Mouse (Mus musculus): ENCODE measurements around the gene Tmem210. TPM values are rescaled to one million over a fixed set of nuclear protein-coding genes. Genes with fewer than 3 reads are reported as not detected.
A peak's percentile ranks its signal among the peaks of the same experiment; 100 is the strongest.

Gene Tmem210
- polyA plus RNA-seq, 1 experiment from 2014 or later: not detected

- Histone ChIP-seq H3K27ac (replicated peaks) (no peak overlapping the region), H3K4me1 (peaks cover 28% of the 10 kb centered on the region), H3K9me3 (replicated peaks) (no peaks in the 10 kb centered on the region), H3K27me3 (ENCODE audit: low read depth, poor library complexity, severe bottlenecking) (peaks cover 96% of the 10 kb centered on the region), H3K36me3 (peaks cover 8% of the 10 kb centered on the region), H3K4me3 (peak overlapping the region; percentile 24)
- peak; percentile 30 for DNase-seq (ENCODE audit: low spot score)
- 1% methylated on average over 18 of the region's 18 CpGs for WGBS
Measured at GRCm38 (mm10) chr2:25290816-25291130, 2.8 kb downstream of the Tmem210 start.

GRCm38 (mm10) chr2:25291184-25292053, 3.5 kb downstream of the Tmem210 start:
- WGBS: 7% methylated on average over 32 of the region's 32 CpGs
- peak overlapping the region; percentile 45 for H3K4me3 ChIP-seq
- no peak overlapping the region for H3K27ac ChIP-seq (replicated peaks)
- no peaks in the 10 kb centered on the region for H3K9me3 ChIP-seq (replicated peaks)
- H3K27me3 ChIP-seq (ENCODE audit: low read depth, poor library complexity, severe bottlenecking): peaks cover 100% of the 10 kb centered on the region
- H3K4me1 ChIP-seq: peaks cover 28% of the 10 kb centered on the region
- peak; percentile 23 for DNase-seq (ENCODE audit: low spot score)
- peaks cover 2% of the 10 kb centered on the region; the same call in 1 of the 2 replicates for H3K36me3 ChIP-seq

- peaks cover 100% of the 10 kb centered on the region for H3K27me3 ChIP-seq (ENCODE audit: low read depth, poor library complexity, severe bottlenecking)
- DNase-seq (ENCODE audit: low spot score): no peak
- no peaks in the 10 kb centered on the region for H3K36me3 ChIP-seq
- no peaks in the 10 kb centered on the region for H3K9me3 ChIP-seq (replicated peaks)
- H3K27ac ChIP-seq (replicated peaks): 0 out of 2 replicates have a peak overlapping the region, but pooled peaks have one; percentile 23
- H3K4me3 ChIP-seq: peak overlapping the region; percentile 45
- WGBS: 6% methylated on average over 42 of the region's 43 CpGs
- H3K4me1 ChIP-seq: peaks cover 28% of the 10 kb centered on the region
Measured at GRCm38 (mm10) chr2:25292054-25292544, 4.2 kb downstream of the Tmem210 start.

- DNase-seq (ENCODE audit: low spot score): peak; percentile 83
Measured at GRCm38 (mm10) chr2:25292856-25293255, 4.9 kb downstream of the Tmem210 start.

GRCm38 (mm10) chr2:25293706-25294105, 5.8 kb downstream of the Tmem210 start:
- Histone ChIP-seq H3K4me1 (peaks cover 28% of the 10 kb centered on the region), H3K36me3 (no peaks in the 10 kb centered on the region), H3K27me3 (ENCODE audit: low read depth, poor library complexity, severe bottlenecking) (peaks cover 94% of the 10 kb centered on the region), H3K4me3 (no peak overlapping the region), H3K27ac (replicated peaks) (no peak overlapping the region), H3K9me3 (replicated peaks) (no peaks in the 10 kb centered on the region)
- no peak for DNase-seq (ENCODE audit: low spot score)
- WGBS: 73% methylated on average over 9 of the region's 9 CpGs

More at GRCm38 (mm10) chr2:25292856-25293255, 4.9 kb downstream of the Tmem210 start:
- no peaks in the 10 kb centered on the region for H3K9me3 ChIP-seq (replicated peaks)
- H3K4me3 ChIP-seq: no peak overlapping the region
- H3K27ac ChIP-seq (replicated peaks): no peak overlapping the region
- H3K4me1 ChIP-seq: peaks cover 28% of the 10 kb centered on the region
- H3K27me3 ChIP-seq (ENCODE audit: low read depth, poor library complexity, severe bottlenecking): peaks cover 100% of the 10 kb centered on the region
- no peaks in the 10 kb centered on the region for H3K36me3 ChIP-seq
- 0% methylated on average over 1 of the region's 1 CpGs for WGBS

GRCm38 (mm10) chr2:25297093-25297492, 9.1 kb downstream of the Tmem210 start:
- Histone ChIP-seq H3K36me3 (no peaks in the 10 kb centered on the region), H3K4me3 (no peak overlapping the region), H3K27me3 (ENCODE audit: low read depth, poor library complexity, severe bottlenecking) (peaks cover 61% of the 10 kb centered on the region), H3K4me1 (peaks cover 6% of the 10 kb centered on the region), H3K9me3 (replicated peaks) (no peaks in the 10 kb centered on the region), H3K27ac (replicated peaks) (no peak overlapping the region)
- no peak for DNase-seq (ENCODE audit: low spot score)
- 83% methylated on average over 8 of the region's 8 CpGs for WGBS

- no peak overlapping the region for H3K4me3 ChIP-seq
Measured at GRCm38 (mm10) chr2:25298046-25298445, 10.1 kb downstream of the Tmem210 start.

GRCm38 (mm10) chr2:25303452-25303851, 15.5 kb downstream of the Tmem210 start:
- H3K27ac ChIP-seq (replicated peaks): no peak overlapping the region
- no peaks in the 10 kb centered on the region for H3K9me3 ChIP-seq (replicated peaks)
- peaks cover 60% of the 10 kb centered on the region for H3K27me3 ChIP-seq (ENCODE audit: low read depth, poor library complexity, severe bottlenecking)
- 84% methylated on average over 3 of the region's 3 CpGs for WGBS
- peaks cover 18% of the 10 kb centered on the region for H3K4me1 ChIP-seq
- DNase-seq (ENCODE audit: low spot score): no peak
- no peaks in the 10 kb centered on the region for H3K36me3 ChIP-seq
- no peak overlapping the region for H3K4me3 ChIP-seq

More at GRCm38 (mm10) chr2:25298046-25298445, 10.1 kb downstream of the Tmem210 start:
- no peak for DNase-seq (ENCODE audit: low spot score)
- H3K4me1 ChIP-seq: no peaks in the 10 kb centered on the region; the same call in 1 of the 2 replicates
- H3K36me3 ChIP-seq: no peaks in the 10 kb centered on the region
- no peaks in the 10 kb centered on the region for H3K9me3 ChIP-seq (replicated peaks)
- H3K27ac ChIP-seq (replicated peaks): no peak overlapping the region
- WGBS: 89% methylated on average over 10 of the region's 10 CpGs
- peaks cover 57% of the 10 kb centered on the region for H3K27me3 ChIP-seq (ENCODE audit: low read depth, poor library complexity, severe bottlenecking)

GRCm38 (mm10) chr2:25303931-25304656, 16.1 kb downstream of the Tmem210 start:
- WGBS: 75% methylated on average over 7 of the region's 7 CpGs
- no peaks in the 10 kb centered on the region for H3K36me3 ChIP-seq
- peaks cover 18% of the 10 kb centered on the region for H3K4me1 ChIP-seq
- peak overlapping the region; percentile 61 for H3K4me3 ChIP-seq
- peaks cover 66% of the 10 kb centered on the region for H3K27me3 ChIP-seq (ENCODE audit: low read depth, poor library complexity, severe bottlenecking)
- H3K9me3 ChIP-seq (replicated peaks): no peaks in the 10 kb centered on the region
- DNase-seq (ENCODE audit: low spot score): no peak
- H3K27ac ChIP-seq (replicated peaks): no peak overlapping the region

GRCm38 (mm10) chr2:25304657-25305541, 17.0 kb downstream of the Tmem210 start:
- 2% methylated on average over 44 of the region's 45 CpGs for WGBS
- peak overlapping the region; percentile 61 for H3K4me3 ChIP-seq
- peaks cover 74% of the 10 kb centered on the region for H3K27me3 ChIP-seq (ENCODE audit: low read depth, poor library complexity, severe bottlenecking)

GRCm38 (mm10) chr2:25305587-25306359, 17.8 kb downstream of the Tmem210 start:
- WGBS: 51% methylated on average over 14 of the region's 14 CpGs
- no peak for DNase-seq (ENCODE audit: low spot score)
- peaks cover 83% of the 10 kb centered on the region for H3K27me3 ChIP-seq (ENCODE audit: low read depth, poor library complexity, severe bottlenecking)
- H3K4me3 ChIP-seq: peak overlapping the region; percentile 61
- peaks cover 18% of the 10 kb centered on the region for H3K4me1 ChIP-seq
- H3K36me3 ChIP-seq: no peaks in the 10 kb centered on the region
- no peaks in the 10 kb centered on the region for H3K9me3 ChIP-seq (replicated peaks)
- H3K27ac ChIP-seq (replicated peaks): peak overlapping the region; percentile 72; the same call in 1 of the 2 replicates

More at GRCm38 (mm10) chr2:25304657-25305541, 17.0 kb downstream of the Tmem210 start:
- Histone ChIP-seq H3K4me1 (peaks cover 18% of the 10 kb centered on the region), H3K36me3 (no peaks in the 10 kb centered on the region), H3K27ac (replicated peaks) (peak overlapping the region; percentile 72; the same call in 1 of the 2 replicates), H3K9me3 (replicated peaks) (no peaks in the 10 kb centered on the region)
- peak; percentile 70 for DNase-seq (ENCODE audit: low spot score)
